Mouse (Mus musculus): Measurements from ENCODE around the gene Cd274. TPM values are rescaled to one million over a fixed set of nuclear protein-coding genes. Genes with fewer than 3 reads are reported as not detected.
A peak's percentile ranks its signal among the peaks of the same experiment; 100 is the strongest.

Cd274 gene
- 0.38 and 0.41 TPM in 2 replicates for polyA plus RNA-seq (2015; fragmentation: Nextera tagmentation; extraction: Ambion mirVana)

GRCm38 (mm10) chr19:29366969-29367622, at the start of gene Cd274, which contains the start of gene Plgrkt:
TSS of gene Cd274 (plus strand) at chr19:29367455.
TSS of gene Plgrkt (minus strand) at chr19:29367390.
- H3K9me3 ChIP-seq (replicated peaks) = no peaks in the 10 kb centered on the region
- 0 out of 2 replicates have a peak, but pooled peaks have one; percentile 54 for ATAC-seq
- H3K4me3 ChIP-seq = peak within 1 kb of the TSS; percentile 43
- 5% methylated on average over 26 of the region's 26 CpGs for WGBS
- peak within 1 kb of the TSS; percentile 58 for H3K9ac ChIP-seq
- H3K4me1 ChIP-seq = peaks cover 19% of the 10 kb centered on the region
- H3K36me3 ChIP-seq (ENCODE audit: poor library complexity, severe bottlenecking) = no peaks in the 10 kb centered on the region
- no peak within 1 kb of the TSS for H3K27ac ChIP-seq
- H3K4me2 ChIP-seq = peak within 1 kb of the TSS; percentile 80
- no peaks in the 10 kb centered on the region for H3K27me3 ChIP-seq

- Histone ChIP-seq H3K4me1 (0 out of 2 replicates have a peak, but pooled peaks cover 3% of the 10 kb centered on the region), H3K27me3 (peaks cover 6% of the 10 kb centered on the region; the same call in 1 of the 2 replicates)
- WGBS = 82% methylated on average over 8 of the region's 8 CpGs
Measured at GRCm38 (mm10) chr19:29323416-29324049, 43.7 kb upstream of the Cd274 start.

GRCm38 (mm10) chr19:29325053-29325851, 42.0 kb upstream of the Cd274 start, which contains the start of gene Insl6:
TSS of gene Insl6 (minus strand) at chr19:29325356.
- WGBS = 5% methylated on average over 31 of the region's 31 CpGs
- Histone ChIP-seq H3K4me3 (peak within 1 kb of the TSS; percentile 33), H3K27ac (no peak within 1 kb of the TSS), H3K36me3 (ENCODE audit: poor library complexity, severe bottlenecking) (no peaks in the 10 kb centered on the region), H3K4me2 (peak within 1 kb of the TSS; percentile 61), H3K9ac (no peak within 1 kb of the TSS), H3K9me3 (replicated peaks) (no peaks in the 10 kb centered on the region), H3K27me3 (peaks cover 6% of the 10 kb centered on the region; the same call in 1 of the 2 replicates), H3K4me1 (0 out of 2 replicates have a peak, but pooled peaks cover 3% of the 10 kb centered on the region)
- ATAC-seq = peak; percentile 92

More at GRCm38 (mm10) chr19:29323416-29324049, 43.7 kb upstream of the Cd274 start:
- Histone ChIP-seq H3K36me3 (ENCODE audit: poor library complexity, severe bottlenecking) (no peaks in the 10 kb centered on the region), H3K4me2 (no peak overlapping the region), H3K9ac (no peak overlapping the region), H3K27ac (no peak overlapping the region), H3K4me3 (no peak overlapping the region), H3K9me3 (replicated peaks) (no peaks in the 10 kb centered on the region)
- no peak for ATAC-seq

GRCm38 (mm10) chr19:29325852-29326180, 41.4 kb upstream of the Cd274 start:
- H3K9me3 ChIP-seq (replicated peaks) = no peaks in the 10 kb centered on the region
- no peak overlapping the region for H3K27ac ChIP-seq
- H3K36me3 ChIP-seq (ENCODE audit: poor library complexity, severe bottlenecking) = no peaks in the 10 kb centered on the region
- peaks cover 6% of the 10 kb centered on the region; the same call in 1 of the 2 replicates for H3K27me3 ChIP-seq
- 73% methylated on average over 9 of the region's 9 CpGs for WGBS
- no peak overlapping the region for H3K9ac ChIP-seq
- no peak overlapping the region for H3K4me3 ChIP-seq
- no peak for ATAC-seq
- 0 out of 2 replicates have a peak, but pooled peaks cover 3% of the 10 kb centered on the region for H3K4me1 ChIP-seq
- peak overlapping the region; percentile 61 for H3K4me2 ChIP-seq

GRCm38 (mm10) chr19:29326396-29326795, 40.9 kb upstream of the Cd274 start:
- Histone ChIP-seq H3K4me1 (0 out of 2 replicates have a peak, but pooled peaks cover 3% of the 10 kb centered on the region), H3K36me3 (ENCODE audit: poor library complexity, severe bottlenecking) (no peaks in the 10 kb centered on the region), H3K9me3 (replicated peaks) (no peaks in the 10 kb centered on the region), H3K27me3 (peaks cover 6% of the 10 kb centered on the region; the same call in 1 of the 2 replicates), H3K4me3 (no peak overlapping the region), H3K4me2 (no peak overlapping the region), H3K9ac (no peak overlapping the region), H3K27ac (no peak overlapping the region)
- 80% methylated on average over 4 of the region's 4 CpGs for WGBS
- ATAC-seq = no peak

GRCm38 (mm10) chr19:29326822-29327552, 40.3 kb upstream of the Cd274 start:
- Histone ChIP-seq H3K9ac (no peak overlapping the region), H3K27me3 (peaks cover 6% of the 10 kb centered on the region; the same call in 1 of the 2 replicates), H3K9me3 (replicated peaks) (no peaks in the 10 kb centered on the region), H3K4me1 (0 out of 2 replicates have a peak, but pooled peaks cover 3% of the 10 kb centered on the region), H3K27ac (no peak overlapping the region), H3K4me2 (no peak overlapping the region), H3K36me3 (ENCODE audit: poor library complexity, severe bottlenecking) (no peaks in the 10 kb centered on the region), H3K4me3 (no peak overlapping the region)
- ATAC-seq = no peak
- 70% methylated on average over 13 of the region's 13 CpGs for WGBS

- ATAC-seq = peak; percentile 77
- 2% methylated on average over 23 of the region's 23 CpGs for WGBS
- Histone ChIP-seq H3K9ac (peak within 1 kb of the TSS; percentile 74), H3K4me1 (peaks cover 15% of the 10 kb centered on the region), H3K27me3 (peaks cover 5% of the 10 kb centered on the region; the same call in 1 of the 2 replicates), H3K36me3 (ENCODE audit: poor library complexity, severe bottlenecking) (no peaks in the 10 kb centered on the region), H3K27ac (no peak within 1 kb of the TSS), H3K9me3 (replicated peaks) (no peaks in the 10 kb centered on the region), H3K4me3 (peak within 1 kb of the TSS; percentile 46), H3K4me2 (peak within 1 kb of the TSS; percentile 80)
Measured at GRCm38 (mm10) chr19:29334068-29334745, 33.0 kb upstream of the Cd274 start, which contains the start of gene Rln1. TSS of gene Rln1 (minus strand) at chr19:29334670.

- H3K4me3 ChIP-seq = no peak overlapping the region
- H3K4me2 ChIP-seq = no peak overlapping the region
- no peaks in the 10 kb centered on the region for H3K9me3 ChIP-seq (replicated peaks)
- ATAC-seq = no peak
- no peaks in the 10 kb centered on the region for H3K36me3 ChIP-seq (ENCODE audit: poor library complexity, severe bottlenecking)
- H3K27ac ChIP-seq = no peak overlapping the region
- peaks cover 15% of the 10 kb centered on the region for H3K4me1 ChIP-seq
- peaks cover 5% of the 10 kb centered on the region; the same call in 1 of the 2 replicates for H3K27me3 ChIP-seq
- no peak overlapping the region for H3K9ac ChIP-seq
- WGBS = 89% methylated on average over 2 of the region's 2 CpGs
Measured at GRCm38 (mm10) chr19:29336624-29337023, 30.6 kb upstream of the Cd274 start.

- Histone ChIP-seq H3K4me3 (no peak overlapping the region), H3K27me3 (no peaks in the 10 kb centered on the region), H3K4me2 (no peak overlapping the region), H3K9ac (no peak overlapping the region), H3K9me3 (replicated peaks) (no peaks in the 10 kb centered on the region), H3K4me1 (no peaks in the 10 kb centered on the region), H3K36me3 (ENCODE audit: poor library complexity, severe bottlenecking) (no peaks in the 10 kb centered on the region), H3K27ac (no peak overlapping the region)
- ATAC-seq = no peak
- WGBS = 80% methylated on average over 4 of the region's 4 CpGs
Measured at GRCm38 (mm10) chr19:29341029-29341428, 26.2 kb upstream of the Cd274 start.

- Histone ChIP-seq H3K36me3 (ENCODE audit: poor library complexity, severe bottlenecking) (no peaks in the 10 kb centered on the region), H3K27ac (no peak overlapping the region), H3K4me1 (no peaks in the 10 kb centered on the region), H3K4me2 (no peak overlapping the region), H3K27me3 (no peaks in the 10 kb centered on the region), H3K4me3 (no peak overlapping the region), H3K9me3 (replicated peaks) (no peaks in the 10 kb centered on the region), H3K9ac (no peak overlapping the region)
- ATAC-seq = no peak
- 88% methylated on average over 6 of the region's 6 CpGs for WGBS
Measured at GRCm38 (mm10) chr19:29342281-29342680, 25.0 kb upstream of the Cd274 start.

- Histone ChIP-seq H3K36me3 (ENCODE audit: poor library complexity, severe bottlenecking) (peaks cover 2% of the 10 kb centered on the region), H3K27ac (no peak overlapping the region), H3K4me1 (no peaks in the 10 kb centered on the region), H3K4me3 (no peak overlapping the region), H3K9ac (no peak overlapping the region), H3K9me3 (replicated peaks) (no peaks in the 10 kb centered on the region), H3K4me2 (no peak overlapping the region), H3K27me3 (no peaks in the 10 kb centered on the region)
- no peak for ATAC-seq
Measured at GRCm38 (mm10) chr19:29344868-29345267, 22.4 kb upstream of the Cd274 start.
